Comparison of ENCODE assay signal across 11 mouse cellular contexts in the genomic region with DNA sequence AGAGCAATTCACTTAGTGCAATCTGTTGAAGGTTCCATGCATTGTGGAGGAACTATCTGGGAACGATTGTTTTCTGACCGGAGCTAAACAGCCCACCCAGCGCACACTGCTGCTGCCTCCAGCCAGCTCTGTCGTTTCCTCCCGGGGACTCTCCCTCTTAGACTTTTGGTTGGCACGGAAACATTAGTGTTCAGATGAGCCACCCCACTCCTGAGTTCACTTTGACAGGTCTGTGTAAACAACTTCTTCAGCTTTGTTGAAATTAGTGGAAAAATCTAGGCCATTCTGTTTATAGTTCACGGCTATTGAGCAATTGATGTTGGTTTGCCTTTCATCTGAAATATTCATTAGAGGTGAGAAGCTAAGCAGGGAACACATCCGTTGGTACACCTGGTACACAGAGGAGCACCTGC. TPM values are rescaled to one million over a fixed set of nuclear protein-coding genes. Genes with fewer than 3 reads are reported as not detected.
A peak's percentile ranks its signal among the peaks of the same experiment; 100 is the strongest.
DNase-seq lines count a peak whose midpoint lies in the region; ATAC-seq and TF ChIP-seq lines count a peak whose summit lies in the region.
"Had no signal": no experiment of that assay in that cellular context is flagged by ENCODE, and none has a peak within 500 bp of the region (broad histone marks: within the 10 kb centered on the region; RNA-seq: fewer than 3 reads in every experiment).

No protein-coding gene starts in this region.

- no peak for TF ChIP-seq CTCF in liver, postnatal 0 days (IDR thresholded peaks at IDR 0.05; ENCODE audit: low read depth)
- TF ChIP-seq CTCF in left cerebral cortex, adult 2 months (IDR thresholded peaks at IDR 0.05), result no peak

- WGBS in liver, postnatal 0 days (ENCODE audit: insufficient replicate concordance), result 34% methylated on average over 8 of the region's 8 CpGs
- WGBS in hindbrain, embryonic 16.5 days, result 11% methylated on average over 8 of the region's 8 CpGs
- 10% methylated on average over 8 of the region's 8 CpGs for WGBS in lung, embryonic 16.5 days
- 14% methylated on average over 8 of the region's 8 CpGs for WGBS in stomach, embryonic 15.5 days

- no peak overlapping the region for H3K4me3 ChIP-seq in liver, postnatal 0 days (ENCODE audit: low read depth, low read length)
- no peak overlapping the region for H3K4me3 ChIP-seq in hindbrain, embryonic 16.5 days (ENCODE audit: low read length)
- H3K4me3 ChIP-seq in lung, embryonic 16.5 days (ENCODE audit: low read length), result no peak overlapping the region
- H3K4me3 ChIP-seq in stomach, embryonic 15.5 days (replicated peaks), result no peak overlapping the region
- H3K4me3 ChIP-seq in left cerebral cortex, adult 2 months, result no peak overlapping the region
- H3K4me3 ChIP-seq: heart, embryonic 15.5 days had no signal

- no peak for DNase-seq in liver, postnatal 0 days
- DNase-seq in liver, result no peak
- no peak for DNase-seq in gastrocnemius, postnatal 10 days
- no peak for DNase-seq in left cerebral cortex, adult 2 months (ENCODE audit: extremely low spot score in 1 of 2, low spot score in 2 of 2)
- DNase-seq in layer of hippocampus, adult 9-11 months, result no peak
- DNase-seq: cerebellum, adult 8-10 months had no signal

- intact Hi-C loops in left cerebral cortex, adult 2 months (cut with DNase I), result no loop called here

- H3K27me3 ChIP-seq in liver, postnatal 0 days (ENCODE audit: insufficient read depth, low read length), result 0 out of 2 replicates have a peak, but pooled peaks cover 4% of the 10 kb centered on the region
- H3K27me3 ChIP-seq in hindbrain, embryonic 16.5 days (replicated peaks; ENCODE audit: control insufficient read depth, insufficient read depth, low read length), result no peaks in the 10 kb centered on the region
- no peaks in the 10 kb centered on the region for H3K27me3 ChIP-seq in lung, embryonic 16.5 days (ENCODE audit: control insufficient read depth, insufficient read depth, low read depth, low read length)
- H3K27me3 ChIP-seq in stomach, embryonic 15.5 days (replicated peaks), result no peaks in the 10 kb centered on the region
- H3K27me3 ChIP-seq: heart, embryonic 15.5 days had no signal

- TF ChIP-seq EP300 in liver, postnatal 0 days (IDR thresholded peaks at IDR 0.05; ENCODE audit: low read depth), result peak; percentile 70

- H3K9me3 ChIP-seq in liver, postnatal 0 days (ENCODE audit: low read length), result no peaks in the 10 kb centered on the region
- no peaks in the 10 kb centered on the region for H3K9me3 ChIP-seq in hindbrain, embryonic 16.5 days (ENCODE audit: control insufficient read depth, low read length)
- H3K9me3 ChIP-seq in lung, embryonic 16.5 days (ENCODE audit: control insufficient read depth, low read length), result no peaks in the 10 kb centered on the region
- H3K9me3 ChIP-seq in stomach, embryonic 15.5 days, result no peaks in the 10 kb centered on the region
- H3K9me3 ChIP-seq: heart, embryonic 15.5 days had no signal

- no peak overlapping the region for H3K4me2 ChIP-seq in liver, postnatal 0 days (ENCODE audit: low read depth, low read length)
- H3K4me2 ChIP-seq in hindbrain, embryonic 16.5 days (ENCODE audit: low read length), result no peak overlapping the region
- H3K4me2 ChIP-seq in lung, embryonic 16.5 days (ENCODE audit: low read depth, low read length), result no peak overlapping the region
- H3K4me2 ChIP-seq in stomach, embryonic 15.5 days, result no peak overlapping the region
- H3K4me2 ChIP-seq: heart, embryonic 15.5 days had no signal

- peak; percentile 93 for ATAC-seq in liver, postnatal 0 days
- ATAC-seq in hindbrain, embryonic 16.5 days, result peak; percentile 56; the same call in 1 of the 2 replicates
- peak; percentile 65 for ATAC-seq in lung, embryonic 16.5 days (ENCODE audit: low read depth)
- ATAC-seq in stomach, embryonic 15.5 days (ENCODE audit: insufficient read depth, low FRiP score, low read depth), result peak; percentile 66; the same call in 1 of the 2 replicates

- no peak overlapping the region for H3K27ac ChIP-seq in liver, postnatal 0 days (ENCODE audit: low read depth)
- H3K27ac ChIP-seq in hindbrain, embryonic 16.5 days (ENCODE audit: low read depth, low read length), result peak overlapping the region; percentile 44
- H3K27ac ChIP-seq in lung, embryonic 16.5 days (ENCODE audit: low read length), result peak overlapping the region; percentile 78
- H3K27ac ChIP-seq in stomach, embryonic 15.5 days, result peak overlapping the region; percentile 16; the same call in 1 of the 2 replicates
- H3K27ac ChIP-seq in left cerebral cortex, adult 2 months, result no peak overlapping the region
- H3K27ac ChIP-seq: macrophage had no signal

- H3K36me3 ChIP-seq in liver, postnatal 0 days (replicated peaks; ENCODE audit: insufficient read depth, low read length), result no peaks in the 10 kb centered on the region
- no peaks in the 10 kb centered on the region for H3K36me3 ChIP-seq in hindbrain, embryonic 16.5 days (ENCODE audit: control insufficient read depth, insufficient read depth, low read length)
- no peaks in the 10 kb centered on the region for H3K36me3 ChIP-seq in lung, embryonic 16.5 days (ENCODE audit: control insufficient read depth, insufficient read depth, low read length)
- H3K36me3 ChIP-seq in stomach, embryonic 15.5 days, result no peaks in the 10 kb centered on the region
- H3K36me3 ChIP-seq: heart, embryonic 15.5 days had no signal

- no peak overlapping the region for H3K9ac ChIP-seq in liver, postnatal 0 days (replicated peaks)
- H3K9ac ChIP-seq in hindbrain, embryonic 16.5 days (ENCODE audit: low read depth, low read length), result no peak overlapping the region
- H3K9ac ChIP-seq in lung, embryonic 16.5 days (ENCODE audit: low read length), result no peak overlapping the region
- no peak overlapping the region for H3K9ac ChIP-seq in stomach, embryonic 15.5 days
- H3K9ac ChIP-seq: heart, embryonic 15.5 days had no signal

- H3K4me1 ChIP-seq in liver, postnatal 0 days (ENCODE audit: insufficient read depth), result peaks cover 18% of the 10 kb centered on the region
- peaks cover 30% of the 10 kb centered on the region for H3K4me1 ChIP-seq in hindbrain, embryonic 16.5 days (ENCODE audit: control insufficient read depth, insufficient read depth, low read depth, low read length)
- H3K4me1 ChIP-seq in lung, embryonic 16.5 days (replicated peaks; ENCODE audit: control insufficient read depth, insufficient read depth, low read length), result peaks cover 56% of the 10 kb centered on the region
- H3K4me1 ChIP-seq in stomach, embryonic 15.5 days, result peaks cover 10% of the 10 kb centered on the region

RNA-seq across cellular contexts. Expression of a gene that starts 53.0 kb away (rescaled TPM):
- 1.6 and 2.1 TPM in 2 replicates for polyA plus RNA-seq in liver, postnatal 0 days (2015; fragmentation: Nextera tagmentation; extraction: Ambion mirVana)
- polyA plus RNA-seq in hindbrain, embryonic 16.5 days (2015; fragmentation: Nextera tagmentation; extraction: Ambion mirVana), result 48.4 and 50.1 TPM in 2 replicates
- 97.4 and 109 TPM in 2 replicates for polyA plus RNA-seq in lung, embryonic 16.5 days (2015; fragmentation: Nextera tagmentation; extraction: Ambion mirVana)
- polyA plus RNA-seq in stomach, embryonic 15.5 days (2015; fragmentation: Nextera tagmentation; extraction: Ambion mirVana), result 10.8 and 11.3 TPM in 2 replicates
- total RNA-seq in gastrocnemius, postnatal 10 days (2021), result 100 to 1,000 TPM; 166 to 172 TPM
- total RNA-seq in left cerebral cortex, adult 2 months (2021), result 100 to 1,000 TPM; 121 to 127 TPM
- polyA plus RNA-seq: macrophage had no signal

Comparison
In these comparisons a context has a peak if more than half of its experiments do, and no peak if none do; other contexts are left out.
1. H3K27ac ChIP-seq: peak in hindbrain, embryonic 16.5 days (single experiment), lung, embryonic 16.5 days (single experiment) and stomach, embryonic 15.5 days (single experiment); none in liver, postnatal 0 days (single experiment) and left cerebral cortex, adult 2 months (single experiment).
2. Peak in every context shown above with its lines, with median percentiles within 50 percentile points of each other: ATAC-seq.